Mouse (Mus musculus): ENCODE measurements around the gene Syt7.

The Syt7 gene

GRCm38 (mm10) chr19:10456752-10457483 is 68.0 kb downstream of the Syt7 start, which contains the start of gene Lrrc10b:
Gene Lrrc10b, minus strand, starts transcription at chr19:10457473.
- DNase-seq (ENCODE audit: low read depth, low spot score) = peak; percentile 50

GRCm38 (mm10) chr19:10457484-10457800 is 68.6 kb downstream of the Syt7 start:
- DNase-seq (ENCODE audit: low read depth, low spot score) = no peak

- DNase-seq (ENCODE audit: low read depth, low spot score) = no peak
These were observed 69.2 kb downstream of the Syt7 start for GRCm38 (mm10) chr19:10458096-10458495.

- no peak for DNase-seq (ENCODE audit: low read depth, low spot score)
These were observed 71.0 kb downstream of the Syt7 start for GRCm38 (mm10) chr19:10459907-10460306.

- no peak for DNase-seq (ENCODE audit: low read depth, low spot score)
These were observed 72.7 kb downstream of the Syt7 start for GRCm38 (mm10) chr19:10461584-10461983.

- DNase-seq (ENCODE audit: low read depth, low spot score) = no peak
These were observed 75.5 kb downstream of the Syt7 start for GRCm38 (mm10) chr19:10464427-10464826.

GRCm38 (mm10) chr19:10469171-10469658 is 80.3 kb downstream of the Syt7 start:
- no peak for DNase-seq (ENCODE audit: low read depth, low spot score)

GRCm38 (mm10) chr19:10472958-10473357 is 84.1 kb downstream of the Syt7 start:
- no peak for DNase-seq (ENCODE audit: low read depth, low spot score)

GRCm38 (mm10) chr19:10473779-10474178 is 84.9 kb downstream of the Syt7 start:
- no peak for DNase-seq (ENCODE audit: low read depth, low spot score)

GRCm38 (mm10) chr19:10479541-10479940 is 90.7 kb downstream of the Syt7 start:
- no peak for DNase-seq (ENCODE audit: low read depth, low spot score)

GRCm38 (mm10) chr19:10482703-10483102 is 93.8 kb downstream of the Syt7 start, which contains the start of gene Ppp1r32:
Gene Ppp1r32, minus strand, starts transcription at chr19:10482928.
- no peak for DNase-seq (ENCODE audit: low read depth, low spot score)

GRCm38 (mm10) chr19:10486264-10486738 is 97.4 kb downstream of the Syt7 start:
- peak; percentile 68 for DNase-seq (ENCODE audit: low read depth, low spot score)

GRCm38 (mm10) chr19:10495670-10496069 is 106.8 kb downstream of the Syt7 start:
- no peak for DNase-seq (ENCODE audit: low read depth, low spot score)

GRCm38 (mm10) chr19:10496976-10497375 is 108.1 kb downstream of the Syt7 start:
- DNase-seq (ENCODE audit: low read depth, low spot score) = no peak

GRCm38 (mm10) chr19:10497512-10498160 is 108.7 kb downstream of the Syt7 start:
- no peak for DNase-seq (ENCODE audit: low read depth, low spot score)

GRCm38 (mm10) chr19:10500581-10500980 is 111.7 kb downstream of the Syt7 start:
- DNase-seq (ENCODE audit: low read depth, low spot score) = no peak

- DNase-seq (ENCODE audit: low read depth, low spot score) = peak; percentile 72
These were observed 113.7 kb downstream of the Syt7 start for GRCm38 (mm10) chr19:10502571-10502970.
